Comparison of ENCODE assay signal across 16 mouse cellular contexts in genomic region chr7:6822633-6823032, GRCm38 (mm10).
A peak's percentile ranks its signal among the peaks of the same experiment; 100 is the strongest.
DNase-seq lines count a peak whose midpoint lies in the region; ATAC-seq and TF ChIP-seq lines count a peak whose summit lies in the region.
"Had no signal": no experiment of that assay in that cellular context is flagged by ENCODE, and none has a peak within 500 bp of the region (broad histone marks: within the 10 kb centered on the region; RNA-seq: fewer than 3 reads in every experiment).

No protein-coding gene starts in this region.

- in situ Hi-C loops in Patski (cut with MboI; ENCODE audit: low pct_unique_long_range_greater_than_20kb): no loop called here

- H3K9ac ChIP-seq in intestine, embryonic 15.5 days: no peak overlapping the region
- no peak overlapping the region for H3K9ac ChIP-seq in intestine, postnatal 0 days (ENCODE audit: low read depth, low read length)
- H3K9ac ChIP-seq in limb, embryonic 14.5 days (ENCODE audit: low read depth, low read length, severe bottlenecking): no peak overlapping the region
- no peak overlapping the region for H3K9ac ChIP-seq in midbrain, embryonic 13.5 days (replicated peaks)
- H3K9ac ChIP-seq: heart, embryonic 15.5 days; hindbrain, embryonic 15.5 days; liver, embryonic 13.5 days had no signal

- H3K4me2 ChIP-seq in intestine, embryonic 15.5 days (replicated peaks): no peak overlapping the region
- no peak overlapping the region for H3K4me2 ChIP-seq in intestine, postnatal 0 days (replicated peaks; ENCODE audit: low read depth)
- no peak overlapping the region for H3K4me2 ChIP-seq in limb, embryonic 14.5 days (replicated peaks; ENCODE audit: low read depth, low read length, severe bottlenecking)
- H3K4me2 ChIP-seq in midbrain, embryonic 13.5 days (replicated peaks): no peak overlapping the region
- H3K4me2 ChIP-seq: heart, embryonic 15.5 days; hindbrain, embryonic 15.5 days; liver, embryonic 13.5 days had no signal

- H3K27ac ChIP-seq in intestine, embryonic 15.5 days: 0 out of 2 replicates have a peak overlapping the region, but pooled peaks have one; percentile 13
- no peak overlapping the region for H3K27ac ChIP-seq in intestine, postnatal 0 days (ENCODE audit: low read depth, low read length)
- H3K27ac ChIP-seq in limb, embryonic 14.5 days (replicated peaks; ENCODE audit: low read depth, low read length): peak overlapping the region; percentile 39; the same call in 1 of the 2 replicates
- no peak overlapping the region for H3K27ac ChIP-seq in midbrain, embryonic 13.5 days
- H3K27ac ChIP-seq: forebrain, embryonic 10.5 days; heart, embryonic 15.5 days; hindbrain, embryonic 15.5 days; liver, embryonic 13.5 days had no signal

- DNase-seq in adrenal gland, postnatal 14 days: peak; percentile 12
- no peak for DNase-seq in adrenal gland, postnatal 25 days
- no peak for DNase-seq in Patski (ENCODE audit: low read depth, low spot score)
- DNase-seq in limb, embryonic 14.5 days (ENCODE audit: low spot score): no peak
- no peak for DNase-seq in ovary, adult 18-20 months (ENCODE audit: low spot score)
- DNase-seq: cerebellum, adult 11-12 months; liver, embryonic 13.5 days; spleen, adult 18-20 months; thymus, adult 18-20 months had no signal

- no peaks in the 10 kb centered on the region for H3K27me3 ChIP-seq in intestine, embryonic 15.5 days (replicated peaks)
- no peaks in the 10 kb centered on the region for H3K27me3 ChIP-seq in intestine, postnatal 0 days (replicated peaks; ENCODE audit: control insufficient read depth, insufficient read depth, low read length)
- H3K27me3 ChIP-seq in Patski: no peaks in the 10 kb centered on the region
- no peaks in the 10 kb centered on the region for H3K27me3 ChIP-seq in limb, embryonic 14.5 days (ENCODE audit: control insufficient read depth, insufficient read depth, low read length)
- H3K27me3 ChIP-seq in midbrain, embryonic 13.5 days: no peaks in the 10 kb centered on the region
- H3K27me3 ChIP-seq: heart, embryonic 15.5 days; hindbrain, embryonic 15.5 days; liver, embryonic 13.5 days; megakaryocyte, embryonic 14.5 days had no signal

- CTCF ChIA-PET in Patski (lab: Charles Lee): interaction anchor here (1.1 to 1.9 kb wide), 3 partner anchors 38 to 96 kb away, joined by 3 to 4 read pairs (median 4); no protein-coding TSS in a partner anchor

- H3K36me3 ChIP-seq in intestine, embryonic 15.5 days: no peaks in the 10 kb centered on the region
- no peaks in the 10 kb centered on the region for H3K36me3 ChIP-seq in intestine, postnatal 0 days (ENCODE audit: control insufficient read depth, insufficient read depth)
- H3K36me3 ChIP-seq in limb, embryonic 14.5 days (ENCODE audit: control insufficient read depth, insufficient read depth, low read length): no peaks in the 10 kb centered on the region
- H3K36me3 ChIP-seq in midbrain, embryonic 13.5 days: no peaks in the 10 kb centered on the region
- H3K36me3 ChIP-seq: forebrain, embryonic 10.5 days; heart, embryonic 15.5 days; hindbrain, embryonic 15.5 days; liver, embryonic 13.5 days had no signal

- TF ChIP-seq CTCF in intestine, postnatal 0 days (IDR thresholded peaks at IDR 0.05; ENCODE audit: low read depth): no peak
- TF ChIP-seq CTCF in Patski (IDR thresholded peaks at IDR 0.05): no peak

- H3K4me3 ChIP-seq in intestine, embryonic 15.5 days (replicated peaks): no peak overlapping the region
- no peak overlapping the region for H3K4me3 ChIP-seq in intestine, postnatal 0 days (ENCODE audit: low read depth, low read length)
- no peak overlapping the region for H3K4me3 ChIP-seq in limb, embryonic 14.5 days (replicated peaks; ENCODE audit: low read length)
- H3K4me3 ChIP-seq in midbrain, embryonic 13.5 days (replicated peaks): no peak overlapping the region
- H3K4me3 ChIP-seq: forebrain, embryonic 10.5 days; heart, embryonic 15.5 days; hindbrain, embryonic 15.5 days; liver, embryonic 13.5 days; megakaryocyte, embryonic 14.5 days had no signal

- H3K4me1 ChIP-seq in intestine, embryonic 15.5 days (replicated peaks): 0 out of 2 replicates have a peak, but pooled peaks cover 3% of the 10 kb centered on the region
- no peaks in the 10 kb centered on the region for H3K4me1 ChIP-seq in intestine, postnatal 0 days (replicated peaks; ENCODE audit: control insufficient read depth, insufficient read depth, low read length)
- 0 out of 2 replicates have a peak, but pooled peaks cover 7% of the 10 kb centered on the region for H3K4me1 ChIP-seq in limb, embryonic 14.5 days (ENCODE audit: control insufficient read depth, insufficient read depth, low read length)
- H3K4me1 ChIP-seq in midbrain, embryonic 13.5 days (replicated peaks): no peaks in the 10 kb centered on the region; the same call in 1 of the 2 replicates
- H3K4me1 ChIP-seq: heart, embryonic 15.5 days; liver, embryonic 13.5 days; megakaryocyte, embryonic 14.5 days had no signal

- TF ChIP-seq POLR2A in limb, embryonic 14.5 days (IDR thresholded peaks at IDR 0.05; ENCODE audit: borderline replicate concordance, extremely low read depth, insufficient read depth, insufficient read length): no peak

- POLR2A ChIA-PET in Patski (lab: Charles Lee): interaction anchor here (1.4 kb wide), 1 partner anchor 25 kb away, joined by 4 read pairs; no protein-coding TSS in a partner anchor

- no peak for ATAC-seq in intestine, embryonic 15.5 days
- ATAC-seq in intestine, postnatal 0 days: no peak
- peak; percentile 57 for ATAC-seq in Patski
- no peak for ATAC-seq in limb, embryonic 14.5 days (ENCODE audit: low FRiP score, low read depth)
- no peak for ATAC-seq in midbrain, embryonic 13.5 days

- WGBS in intestine, embryonic 15.5 days: 56% methylated on average over 4 of the region's 4 CpGs
- 63% methylated on average over 4 of the region's 4 CpGs for WGBS in intestine, postnatal 0 days
- WGBS in limb, embryonic 14.5 days: 57% methylated on average over 4 of the region's 4 CpGs
- WGBS in midbrain, embryonic 13.5 days: 50% methylated on average over 4 of the region's 4 CpGs

- H3K9me3 ChIP-seq in intestine, embryonic 15.5 days: no peaks in the 10 kb centered on the region
- no peaks in the 10 kb centered on the region for H3K9me3 ChIP-seq in intestine, postnatal 0 days (ENCODE audit: control insufficient read depth)
- no peaks in the 10 kb centered on the region for H3K9me3 ChIP-seq in limb, embryonic 14.5 days (ENCODE audit: control insufficient read depth, low read length)
- H3K9me3 ChIP-seq in midbrain, embryonic 13.5 days: no peaks in the 10 kb centered on the region
- H3K9me3 ChIP-seq: forebrain, embryonic 10.5 days; heart, embryonic 15.5 days; hindbrain, embryonic 15.5 days; liver, embryonic 13.5 days had no signal

Comparison
In these comparisons a context has a peak if more than half of its experiments do, and no peak if none do; other contexts are left out.
1. H3K27ac ChIP-seq: peak in intestine, embryonic 15.5 days (single experiment) and limb, embryonic 14.5 days (single experiment); none in intestine, postnatal 0 days (single experiment) and midbrain, embryonic 13.5 days (single experiment).